Mouse (Mus musculus): Measurements from ENCODE around the gene Nlrx1. TPM values are rescaled to one million over a fixed set of nuclear protein-coding genes. Genes with fewer than 3 reads are reported as not detected.

Gene Nlrx1
- polyA plus RNA-seq (2015; fragmentation: Nextera tagmentation; extraction: Ambion mirVana), result 4.8 and 5.1 TPM in 2 replicates

- Histone ChIP-seq H3K9ac (peak within 1 kb of the TSS; percentile 39), H3K4me1 (peaks cover 38% of the 10 kb centered on the region), H3K27me3 (replicated peaks) (no peaks in the 10 kb centered on the region), H3K9me3 (no peaks in the 10 kb centered on the region), H3K36me3 (replicated peaks) (peaks cover 2% of the 10 kb centered on the region; the same call in 1 of the 2 replicates), H3K4me3 (peak within 1 kb of the TSS; percentile 36), H3K4me2 (peak within 1 kb of the TSS; percentile 57), H3K27ac (peak within 1 kb of the TSS; percentile 71)
- 90% methylated on average over 6 of the region's 6 CpGs for WGBS
- ATAC-seq (replicated peaks), result no peak
Observed at GRCm38 (mm10) chr9:44268432-44268831, at the start of gene Nlrx1. Gene Nlrx1 (minus strand): TSS chr9:44268599.

- WGBS, result 68% methylated on average over 4 of the region's 4 CpGs
- H3K4me3 ChIP-seq, result no peak overlapping the region
- no peak for ATAC-seq (replicated peaks)
Observed at GRCm38 (mm10) chr9:44317452-44317851, 49.1 kb upstream of the Nlrx1 start.

GRCm38 (mm10) chr9:44314910-44315309 lies 46.5 kb upstream of the Nlrx1 start:
- Histone ChIP-seq H3K9ac (no peak overlapping the region), H3K4me2 (no peak overlapping the region), H3K36me3 (replicated peaks) (peaks cover 28% of the 10 kb centered on the region), H3K4me3 (no peak overlapping the region), H3K9me3 (no peaks in the 10 kb centered on the region), H3K27me3 (replicated peaks) (0 out of 2 replicates have a peak, but pooled peaks cover 4% of the 10 kb centered on the region), H3K4me1 (peaks cover 25% of the 10 kb centered on the region), H3K27ac (no peak overlapping the region)
- ATAC-seq (replicated peaks), result no peak
- 93% methylated on average over 18 of the region's 18 CpGs for WGBS

More at GRCm38 (mm10) chr9:44317452-44317851, 49.1 kb upstream of the Nlrx1 start:
- Histone ChIP-seq H3K27ac (no peak overlapping the region), H3K4me1 (peaks cover 34% of the 10 kb centered on the region), H3K4me2 (peak overlapping the region; percentile 97; the same call in 1 of the 2 replicates), H3K9ac (0 out of 2 replicates have a peak overlapping the region, but pooled peaks have one; percentile 89), H3K27me3 (replicated peaks) (no peaks in the 10 kb centered on the region), H3K36me3 (replicated peaks) (peaks cover 24% of the 10 kb centered on the region), H3K9me3 (no peaks in the 10 kb centered on the region)

- Histone ChIP-seq H3K4me1 (peaks cover 22% of the 10 kb centered on the region), H3K4me3 (no peak overlapping the region), H3K36me3 (replicated peaks) (peaks cover 28% of the 10 kb centered on the region), H3K9ac (no peak overlapping the region), H3K27ac (no peak overlapping the region), H3K4me2 (no peak overlapping the region), H3K27me3 (replicated peaks) (0 out of 2 replicates have a peak, but pooled peaks cover 4% of the 10 kb centered on the region), H3K9me3 (no peaks in the 10 kb centered on the region)
- ATAC-seq (replicated peaks), result no peak
- 52% methylated on average over 4 of the region's 4 CpGs for WGBS
Observed at GRCm38 (mm10) chr9:44314257-44314547, 45.8 kb upstream of the Nlrx1 start.

GRCm38 (mm10) chr9:44313476-44314256 lies 45.3 kb upstream of the Nlrx1 start:
- Histone ChIP-seq H3K27ac (no peak overlapping the region), H3K27me3 (replicated peaks) (0 out of 2 replicates have a peak, but pooled peaks cover 4% of the 10 kb centered on the region), H3K36me3 (replicated peaks) (peaks cover 28% of the 10 kb centered on the region), H3K9me3 (no peaks in the 10 kb centered on the region), H3K4me3 (no peak overlapping the region), H3K4me1 (peaks cover 16% of the 10 kb centered on the region), H3K9ac (no peak overlapping the region), H3K4me2 (no peak overlapping the region)
- ATAC-seq (replicated peaks), result no peak
- WGBS, result 75% methylated on average over 19 of the region's 19 CpGs

GRCm38 (mm10) chr9:44311136-44312134 lies 43.0 kb upstream of the Nlrx1 start:
- Histone ChIP-seq H3K27ac (peak overlapping the region; percentile 36; the same call in 1 of the 2 replicates), H3K4me3 (no peak overlapping the region), H3K4me2 (no peak overlapping the region), H3K4me1 (no peaks in the 10 kb centered on the region), H3K9me3 (no peaks in the 10 kb centered on the region), H3K27me3 (replicated peaks) (0 out of 2 replicates have a peak, but pooled peaks cover 4% of the 10 kb centered on the region), H3K36me3 (replicated peaks) (peaks cover 28% of the 10 kb centered on the region), H3K9ac (no peak overlapping the region)
- no peak for ATAC-seq (replicated peaks)
- 7% methylated on average over 27 of the region's 27 CpGs for WGBS

GRCm38 (mm10) chr9:44310750-44311135 lies 42.3 kb upstream of the Nlrx1 start:
- Histone ChIP-seq H3K27me3 (replicated peaks) (0 out of 2 replicates have a peak, but pooled peaks cover 4% of the 10 kb centered on the region), H3K4me3 (no peak overlapping the region), H3K27ac (0 out of 2 replicates have a peak overlapping the region, but pooled peaks have one; percentile 36), H3K4me2 (no peak overlapping the region), H3K9ac (no peak overlapping the region), H3K9me3 (no peaks in the 10 kb centered on the region), H3K36me3 (replicated peaks) (peaks cover 24% of the 10 kb centered on the region), H3K4me1 (no peaks in the 10 kb centered on the region)
- ATAC-seq (replicated peaks), result no peak
- WGBS, result 28% methylated on average over 10 of the region's 10 CpGs

GRCm38 (mm10) chr9:44309756-44310155 lies 41.4 kb upstream of the Nlrx1 start:
- Histone ChIP-seq H3K36me3 (replicated peaks) (peaks cover 16% of the 10 kb centered on the region), H3K4me3 (no peak overlapping the region), H3K9me3 (no peaks in the 10 kb centered on the region), H3K9ac (no peak overlapping the region), H3K4me1 (peaks cover 2% of the 10 kb centered on the region), H3K27me3 (replicated peaks) (0 out of 2 replicates have a peak, but pooled peaks cover 4% of the 10 kb centered on the region), H3K4me2 (no peak overlapping the region), H3K27ac (no peak overlapping the region)
- no peak for ATAC-seq (replicated peaks)
- 64% methylated on average over 3 of the region's 3 CpGs for WGBS

GRCm38 (mm10) chr9:44307248-44307647 lies 38.8 kb upstream of the Nlrx1 start:
- 90% methylated on average over 2 of the region's 2 CpGs for WGBS
- 0 out of 2 replicates have a peak, but pooled peaks cover 6% of the 10 kb centered on the region for H3K36me3 ChIP-seq (replicated peaks)

GRCm38 (mm10) chr9:44306532-44306931 lies 38.1 kb upstream of the Nlrx1 start:
- Histone ChIP-seq H3K4me1 (peaks cover 17% of the 10 kb centered on the region), H3K36me3 (replicated peaks) (peaks cover 9% of the 10 kb centered on the region), H3K4me3 (no peak overlapping the region), H3K9me3 (no peaks in the 10 kb centered on the region), H3K4me2 (no peak overlapping the region), H3K27ac (no peak overlapping the region), H3K27me3 (replicated peaks) (0 out of 2 replicates have a peak, but pooled peaks cover 4% of the 10 kb centered on the region), H3K9ac (no peak overlapping the region)
- no peak for ATAC-seq (replicated peaks)
- WGBS, result 90% methylated on average over 6 of the region's 6 CpGs

More at GRCm38 (mm10) chr9:44307248-44307647, 38.8 kb upstream of the Nlrx1 start:
- Histone ChIP-seq H3K27me3 (replicated peaks) (0 out of 2 replicates have a peak, but pooled peaks cover 4% of the 10 kb centered on the region), H3K9ac (no peak overlapping the region), H3K4me2 (no peak overlapping the region), H3K9me3 (no peaks in the 10 kb centered on the region), H3K4me3 (no peak overlapping the region), H3K4me1 (peaks cover 17% of the 10 kb centered on the region), H3K27ac (no peak overlapping the region)
- no peak for ATAC-seq (replicated peaks)

- under 1% methylated on average over 54 of the region's 54 CpGs for WGBS
- peak; percentile 98 for ATAC-seq (replicated peaks)
Observed at GRCm38 (mm10) chr9:44305466-44306079, 37.2 kb upstream of the Nlrx1 start, which contains the start of gene Hinfp. Gene Hinfp (minus strand): TSS chr9:44305671.

More at GRCm38 (mm10) chr9:44305466-44306079, 37.2 kb upstream of the Nlrx1 start, which contains the start of gene Hinfp:
- Histone ChIP-seq H3K4me1 (peaks cover 17% of the 10 kb centered on the region), H3K36me3 (replicated peaks) (peaks cover 14% of the 10 kb centered on the region), H3K27ac (peak within 1 kb of the TSS; percentile 90), H3K4me2 (peak within 1 kb of the TSS; percentile 71), H3K9ac (peak within 1 kb of the TSS; percentile 97), H3K9me3 (no peaks in the 10 kb centered on the region), H3K27me3 (replicated peaks) (no peaks in the 10 kb centered on the region), H3K4me3 (peak within 1 kb of the TSS; percentile 100)

All from midbrain, embryonic 15.5 days (tissue).